Comparison of ENCODE assay signal across 16 mouse cellular contexts in genomic region chrX:94657734-94658133, GRCm38 (mm10). TPM values are rescaled to one million over a fixed set of nuclear protein-coding genes. Genes with fewer than 3 reads are reported as not detected.
"Had no signal": no experiment of that assay in that cellular context is flagged by ENCODE, and none has a peak within 500 bp of the region (broad histone marks: within the 10 kb centered on the region; RNA-seq: fewer than 3 reads in every experiment).

No protein-coding gene starts in this region.

- DNase-seq: kidney, adult 9 months; kidney, postnatal 10 days; left cerebral cortex, postnatal 4 days; lung, embryonic 14.5 days; lung, postnatal 14 days; midbrain, embryonic 14.5 days; right cerebral cortex, postnatal 4 days; thymus, adult 2 months; thymus, postnatal 36 days had no signal

- H3K4me2 ChIP-seq: limb, embryonic 13.5 days; liver, embryonic 11.5 days; lung, embryonic 14.5 days; stomach, embryonic 15.5 days had no signal

- H3K4me1 ChIP-seq: limb, embryonic 13.5 days; midbrain, embryonic 10.5 days; stomach, embryonic 15.5 days had no signal

- ATAC-seq: intestine, postnatal 0 days had no signal

- H3K4me3 ChIP-seq: limb, embryonic 13.5 days; midbrain, embryonic 10.5 days; myocyte; stomach, embryonic 15.5 days had no signal

- H3K9ac ChIP-seq: limb, embryonic 13.5 days; lung, embryonic 14.5 days; stomach, embryonic 15.5 days had no signal

- H3K9me3 ChIP-seq: limb, embryonic 13.5 days; midbrain, embryonic 10.5 days; stomach, embryonic 15.5 days had no signal

- H3K36me3 ChIP-seq: limb, embryonic 13.5 days; midbrain, embryonic 10.5 days; stomach, embryonic 15.5 days had no signal

- H3K27ac ChIP-seq: limb, embryonic 13.5 days; midbrain, embryonic 10.5 days; stomach, embryonic 15.5 days had no signal

RNA-seq across cellular contexts. Expression of gene Gspt2, which starts 21.9 kb away (rescaled TPM):
- total RNA-seq: neutrophil, adult 5-6 weeks had no signal
